Mouse (Mus musculus) liver, adult 2 months (tissue): ENCODE results near the gene Gm8947. TPM values are rescaled to one million over a fixed set of nuclear protein-coding genes. Genes with fewer than 3 reads are reported as not detected.
"Not testable (repeated sequence)": the region's sequence is repeated elsewhere in the genome, so short reads cannot be mapped to it uniquely, and the experiment has no call there.

Experiments
- DNase-seq: peaks from one replicate; pipeline ENCODE4 v3.0.0-alpha.2; 2011; ENCODE audit warnings: low read depth, low spot score; ENCODE audit errors: extremely low read depth
- H3K27ac ChIP-seq: fragments of 200-500 bp; replicated peaks from 2 replicates; pipeline ENCODE4 v1.5.1; 2012; ENCODE audit warnings: low read depth, mild to moderate bottlenecking, control low read depth, inconsistent platforms, low read length; ENCODE audit not compliant: insufficient read depth
- H3K27me3 ChIP-seq: fragments of 200-500 bp; 2 replicates; pipeline ENCODE4 v1.6.1; 2012; ENCODE audit warnings: mild to moderate bottlenecking, moderate library complexity, low read length, inconsistent platforms; ENCODE audit not compliant: control insufficient read depth, insufficient read depth
- H3K36me3 ChIP-seq: fragments of 200-500 bp; 2 replicates; pipeline ENCODE4 v1.6.1; 2012; ENCODE audit warnings: low read length, inconsistent platforms; ENCODE audit not compliant: control insufficient read depth, insufficient read depth
- H3K4me1 ChIP-seq: fragments of 200-500 bp; 2 replicates; pipeline ENCODE4 v1.6.1; 2011; ENCODE audit warnings: low read length; ENCODE audit not compliant: control insufficient read depth, insufficient read depth
- H3K4me3 ChIP-seq: fragments of 200-500 bp; 2 replicates; pipeline ENCODE4 v1.5.1; 2011; ENCODE audit warnings: low read depth, mild to moderate bottlenecking, control low read depth, low read length, moderate library complexity; ENCODE audit not compliant: insufficient read depth
- H3K79me2 ChIP-seq: fragments of 200-500 bp; 2 replicates; pipeline ENCODE4 v1.6.1; 2012; ENCODE audit warnings: inconsistent platforms, mild to moderate bottlenecking, low read length, moderate library complexity; ENCODE audit not compliant: control insufficient read depth, insufficient read depth
- H3K9ac ChIP-seq: fragments of 200-500 bp; 2 replicates; pipeline ENCODE4 v1.6.1; 2012; ENCODE audit warnings: low read depth, mild to moderate bottlenecking, control low read depth, inconsistent platforms, low read length
- WGBS: fragments of 180-500 bp; shearing (Covaris S2); methylation state at CpG from one replicate; pipeline ENCODE4 v1.1.7; 2018; 5-methylcytosine and 5-hydroxymethylcytosine counted together
- polyA plus RNA-seq: library from polyadenylated mRNA; depleted of rRNA; stranded (reverse); fragments of >200 nt; gene quantifications from 2 replicates; pipeline ENCODE4 v1.2.3, GENCODE M21; 2012
- total RNA-seq: library from RNA; depleted of rRNA; stranded (reverse); fragments of >200 nt; gene quantifications from 2 replicates; pipeline ENCODE4 v1.2.3, GENCODE M21; 2014

Gene Gm8947
- total and polyA plus RNA-seq, 2 experiments = not detected

- not testable (repeated sequence) for H3K36me3 ChIP-seq, H3K4me1 ChIP-seq, H3K4me3 ChIP-seq, H3K79me2 ChIP-seq, DNase-seq, H3K9ac ChIP-seq, H3K27ac ChIP-seq, H3K27me3 ChIP-seq
- 96% methylated on average over 4 of the region's 4 CpGs for WGBS
Measured at GRCm38 (mm10) chr1:151198120-151198519, 5.9 kb downstream of the Gm8947 start, which contains the start of gene Gm47995. Gm47995 (plus strand) TSS chr1:151198448.

GRCm38 (mm10) chr1:151200620-151201019 is 8.4 kb downstream of the Gm8947 start:
- H3K79me2 ChIP-seq = not testable (repeated sequence)

DNA sequence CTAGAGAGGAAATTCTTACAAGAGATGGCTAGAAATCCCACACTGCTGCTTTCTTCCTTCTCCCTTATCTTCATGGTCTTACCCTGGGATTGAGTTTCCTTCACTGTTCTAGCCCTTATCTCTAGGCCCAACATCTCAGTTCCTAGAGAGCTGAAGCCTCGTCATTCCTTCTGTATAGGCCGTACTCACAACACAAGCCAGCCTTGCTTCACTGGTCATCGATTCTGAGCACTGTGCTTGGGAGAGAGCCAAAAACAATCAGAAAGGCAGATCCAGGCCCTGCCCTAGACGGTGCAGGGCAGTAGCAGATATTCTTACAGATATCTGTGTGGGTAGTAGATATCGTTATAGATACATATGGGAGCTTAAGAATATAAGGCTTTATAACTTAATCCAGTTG is 10.6 kb downstream of the Gm8947 start:
- H3K27me3 ChIP-seq, DNase-seq, H3K27ac ChIP-seq, H3K36me3 ChIP-seq, H3K4me1 ChIP-seq, H3K9ac ChIP-seq, H3K4me3 ChIP-seq, H3K79me2 ChIP-seq: not testable (repeated sequence)
- 36% methylated on average over 3 of the region's 5 CpGs for WGBS

More at GRCm38 (mm10) chr1:151200620-151201019, 8.4 kb downstream of the Gm8947 start:
- H3K27ac ChIP-seq, H3K4me1 ChIP-seq, DNase-seq, H3K36me3 ChIP-seq, H3K9ac ChIP-seq, H3K27me3 ChIP-seq, H3K4me3 ChIP-seq: not testable (repeated sequence)

GRCm38 (mm10) chr1:151203818-151204217 is 11.6 kb downstream of the Gm8947 start, which contains the start of gene 3110040M04Rik:
3110040M04Rik (plus strand) TSS chr1:151204121.
- no CpG with 5 or more reads among the region's 6 CpGs for WGBS
- H3K36me3 ChIP-seq, H3K4me3 ChIP-seq, H3K79me2 ChIP-seq, H3K27ac ChIP-seq, H3K9ac ChIP-seq, H3K27me3 ChIP-seq, H3K4me1 ChIP-seq, DNase-seq: not testable (repeated sequence)

DNA sequence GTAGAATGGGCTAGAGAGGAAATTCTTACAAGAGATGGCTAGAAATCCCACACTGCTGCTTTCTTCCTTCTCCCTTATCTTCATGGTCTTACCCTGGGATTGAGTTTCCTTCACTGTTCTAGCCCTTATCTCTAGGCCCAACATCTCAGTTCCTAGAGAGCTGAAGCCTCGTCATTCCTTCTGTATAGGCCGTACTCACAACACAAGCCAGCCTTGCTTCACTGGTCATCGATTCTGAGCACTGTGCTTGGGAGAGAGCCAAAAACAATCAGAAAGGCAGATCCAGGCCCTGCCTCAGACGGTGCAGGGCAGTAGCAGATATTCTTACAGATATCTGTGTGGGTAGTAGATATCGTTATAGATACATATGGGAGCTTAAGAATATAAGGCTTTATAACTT is 16.3 kb downstream of the Gm8947 start:
- not testable (repeated sequence) for H3K36me3 ChIP-seq, H3K9ac ChIP-seq, H3K79me2 ChIP-seq, H3K27ac ChIP-seq, H3K4me1 ChIP-seq, H3K27me3 ChIP-seq, H3K4me3 ChIP-seq, DNase-seq
- 66% methylated on average over 4 of the region's 5 CpGs for WGBS

DNA sequence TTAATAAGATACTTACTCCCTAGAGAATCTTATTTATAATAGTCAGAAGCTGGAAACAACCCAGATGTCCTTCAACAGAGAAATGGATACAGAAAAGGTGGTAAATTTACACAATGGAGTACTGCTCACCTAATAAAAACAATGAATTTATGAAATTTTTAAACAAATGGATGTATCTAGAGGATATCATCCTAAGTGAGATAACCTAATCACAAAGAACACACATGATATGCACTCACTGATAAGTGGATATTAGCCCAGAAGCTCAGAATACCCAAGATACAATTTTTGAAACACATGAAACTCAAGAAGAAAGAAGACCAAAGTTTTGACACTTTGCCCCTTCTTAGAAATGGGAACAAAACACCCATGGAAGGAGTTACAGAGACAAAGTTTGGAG is 16.8 kb downstream of the Gm8947 start:
- not testable (repeated sequence) for H3K4me1 ChIP-seq, H3K27me3 ChIP-seq, H3K36me3 ChIP-seq

GRCm38 (mm10) chr1:151209824-151210355 is 17.7 kb downstream of the Gm8947 start, which contains the start of gene Gm47996:
Gm47996 (plus strand) TSS chr1:151210131.
- WGBS = 98% methylated on average over 4 of the region's 8 CpGs
- not testable (repeated sequence) for H3K27me3 ChIP-seq, H3K36me3 ChIP-seq, H3K9ac ChIP-seq, H3K4me1 ChIP-seq, H3K79me2 ChIP-seq, H3K27ac ChIP-seq, H3K4me3 ChIP-seq, DNase-seq

More for the DNA sequence above, 16.8 kb downstream of the Gm8947 start:
- H3K9ac ChIP-seq, DNase-seq, H3K4me3 ChIP-seq, H3K27ac ChIP-seq, H3K79me2 ChIP-seq: not testable (repeated sequence)

- H3K79me2 ChIP-seq, H3K9ac ChIP-seq, H3K4me1 ChIP-seq, H3K27ac ChIP-seq, DNase-seq, H3K27me3 ChIP-seq, H3K36me3 ChIP-seq, H3K4me3 ChIP-seq: not testable (repeated sequence)
- 89% methylated on average over 5 of the region's 5 CpGs for WGBS
Measured at GRCm38 (mm10) chr1:151211666-151212065, 19.5 kb downstream of the Gm8947 start.
